Mouse (Mus musculus) A20 (cell line): Measurements from ENCODE around the gene Rexo5.

Source experiments
- DNase-seq: peaks from one replicate; pipeline ENCODE4 v3.0.0-alpha.2; 2011; ENCODE audit warnings: low read depth, low spot score

Gene Rexo5

GRCm38 (mm10) chr7:119887887-119888286 lies 94.1 kb downstream of the Rexo5 start:
- DNase-seq, result no peak

GRCm38 (mm10) chr7:119892198-119892597 lies 98.4 kb downstream of the Rexo5 start:
- no peak for DNase-seq

- DNase-seq, result no peak
These were observed 98.9 kb downstream of the Rexo5 start for GRCm38 (mm10) chr7:119892742-119893141.

GRCm38 (mm10) chr7:119894818-119895544 lies 101.2 kb downstream of the Rexo5 start:
- DNase-seq, result peak; percentile 13

DNA sequence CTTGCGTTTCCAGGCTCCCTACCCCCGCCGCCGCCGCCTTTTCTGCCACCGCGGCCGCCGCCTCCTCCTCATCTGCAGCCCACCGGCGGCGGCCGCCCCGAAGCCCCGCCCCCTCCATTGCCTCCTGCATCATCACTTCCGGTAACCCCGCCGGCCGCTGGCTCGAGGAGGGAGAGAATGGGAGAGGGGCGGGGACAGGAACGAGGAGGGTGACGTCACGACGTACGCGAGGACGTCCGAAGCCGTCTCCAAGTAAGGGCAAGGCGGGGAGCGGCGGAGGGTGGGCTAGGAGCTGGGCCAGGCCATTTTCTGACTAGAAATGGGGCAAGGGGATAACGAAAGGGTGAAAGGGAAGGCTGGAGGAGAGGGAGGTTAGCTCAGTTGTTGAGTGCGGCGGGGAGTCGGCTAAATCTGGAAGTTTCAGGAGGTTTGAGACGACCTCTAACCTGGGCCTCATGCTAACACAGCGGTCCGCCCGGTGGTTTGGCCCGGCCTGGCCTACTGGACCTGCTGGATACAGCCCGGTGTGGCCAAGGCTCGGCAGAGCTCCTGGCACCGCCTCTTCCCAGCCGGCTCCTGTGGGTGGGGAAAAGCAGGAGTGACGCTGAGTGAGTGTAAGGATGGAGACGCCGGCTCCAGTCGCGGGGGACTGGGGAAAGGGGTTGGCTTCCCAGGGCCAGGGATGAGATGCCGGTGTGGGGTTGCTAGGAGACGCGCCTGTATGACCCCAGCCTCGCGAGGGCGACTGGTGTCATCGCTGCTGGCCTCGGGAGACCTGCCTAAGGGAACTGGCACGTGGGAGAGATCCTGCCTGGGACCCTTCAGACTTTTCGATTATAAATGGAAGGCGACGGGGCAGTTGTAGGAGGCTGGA lies 102.1 kb downstream of the Rexo5 start, which contains the start of the genes Lyrm1 and Dcun1d3:
Lyrm1 (plus strand) TSS at position 223 of the 874 bp plus-strand sequence.
Dcun1d3 (minus strand) TSS at position 660 of the 874 bp plus-strand sequence.
- peak; percentile 98 for DNase-seq

- no peak for DNase-seq
These were observed 103.8 kb downstream of the Rexo5 start for GRCm38 (mm10) chr7:119897521-119898109.

GRCm38 (mm10) chr7:119898247-119898856 lies 104.5 kb downstream of the Rexo5 start:
- no peak for DNase-seq
